Mouse (Mus musculus) v-Abl transformed pro-B cells (cell line): Measurements from ENCODE around the gene Tspoap1.

Experiments used
- in situ Hi-C, 2 experiments: fragments of 400-800 bp; cut with MboI; formaldehyde crosslinking; loops; one replicate each; pipeline ENCODE4 v1.15.1; 2025; ENCODE audit not compliant: unreplicated experiment in 2 of 2

The Tspoap1 gene

GRCm38 (mm10) chr11:87743691-87744090 lies 16.6 kb upstream of the Tspoap1 start:
- in situ Hi-C loops: no loop called here

- in situ Hi-C loops: no loop called here
These were observed 15.4 kb upstream of the Tspoap1 start for GRCm38 (mm10) chr11:87744964-87745363.

DNA sequence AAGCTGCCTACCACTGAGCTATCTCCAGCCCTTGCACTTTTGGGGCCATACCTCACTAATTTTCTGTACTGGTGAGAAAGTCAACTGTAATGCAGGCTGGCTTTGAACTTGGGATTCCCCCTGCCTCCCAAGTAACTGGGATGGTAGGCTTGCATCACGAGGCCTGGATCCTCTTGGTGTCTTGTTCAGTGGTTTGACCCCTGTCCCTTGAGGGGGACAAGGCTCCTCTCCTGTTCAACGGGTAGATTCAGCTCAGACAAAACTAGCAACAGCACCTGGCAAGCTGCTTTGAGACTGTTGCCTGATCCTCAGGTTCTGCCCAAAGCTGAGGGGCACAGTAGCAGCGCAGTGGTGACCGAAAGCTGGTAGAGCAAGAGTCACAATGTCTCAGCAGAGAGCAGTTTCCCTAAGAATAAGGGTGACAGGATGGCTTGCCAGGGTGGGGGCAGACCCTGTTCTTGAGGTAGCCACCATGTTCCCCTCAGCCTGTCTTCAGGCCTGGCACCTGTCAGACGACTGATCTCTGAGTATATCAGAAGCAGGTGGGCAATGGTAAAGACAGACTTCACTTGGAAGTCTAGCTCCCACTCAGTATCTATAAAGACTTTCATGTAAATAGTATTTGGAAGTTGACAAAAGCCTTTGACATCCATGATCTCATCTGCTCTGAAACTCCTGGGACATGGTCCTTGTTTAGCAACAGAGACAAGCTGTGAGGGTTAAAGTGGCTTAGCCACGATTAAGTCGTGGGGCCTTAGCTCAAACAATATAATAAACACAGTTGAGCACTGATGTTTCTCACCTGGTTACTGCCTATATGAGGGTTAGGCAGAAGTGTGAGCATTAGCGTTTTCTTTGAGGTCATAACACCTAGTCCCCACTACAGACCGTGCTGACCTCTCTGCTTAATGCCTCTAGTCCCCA lies 14.4 kb upstream of the Tspoap1 start:
- in situ Hi-C loops: no loop called here

DNA sequence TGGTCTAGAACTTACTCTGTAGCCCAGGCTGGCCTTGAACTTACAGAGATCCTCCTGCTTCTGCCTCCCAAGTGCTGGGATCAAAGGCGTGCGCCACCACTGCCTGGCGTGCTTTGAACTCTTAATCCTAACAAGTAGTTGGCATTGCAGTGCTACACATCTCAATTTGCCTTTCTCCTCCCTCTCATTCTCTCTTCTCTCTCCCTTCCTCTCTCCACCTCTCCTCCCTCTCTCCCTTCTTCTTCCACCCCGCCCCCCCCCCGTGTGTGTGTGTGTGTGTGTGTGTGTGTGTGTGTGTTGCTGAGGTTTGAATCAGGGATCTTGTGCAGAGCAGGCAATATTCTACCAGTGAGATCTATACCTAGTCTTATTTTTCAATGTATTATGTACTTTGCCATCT lies 13.0 kb upstream of the Tspoap1 start:
- in situ Hi-C loops: no loop called here

GRCm38 (mm10) chr11:87747716-87748115 lies 12.6 kb upstream of the Tspoap1 start:
- in situ Hi-C loops: no loop called here

DNA sequence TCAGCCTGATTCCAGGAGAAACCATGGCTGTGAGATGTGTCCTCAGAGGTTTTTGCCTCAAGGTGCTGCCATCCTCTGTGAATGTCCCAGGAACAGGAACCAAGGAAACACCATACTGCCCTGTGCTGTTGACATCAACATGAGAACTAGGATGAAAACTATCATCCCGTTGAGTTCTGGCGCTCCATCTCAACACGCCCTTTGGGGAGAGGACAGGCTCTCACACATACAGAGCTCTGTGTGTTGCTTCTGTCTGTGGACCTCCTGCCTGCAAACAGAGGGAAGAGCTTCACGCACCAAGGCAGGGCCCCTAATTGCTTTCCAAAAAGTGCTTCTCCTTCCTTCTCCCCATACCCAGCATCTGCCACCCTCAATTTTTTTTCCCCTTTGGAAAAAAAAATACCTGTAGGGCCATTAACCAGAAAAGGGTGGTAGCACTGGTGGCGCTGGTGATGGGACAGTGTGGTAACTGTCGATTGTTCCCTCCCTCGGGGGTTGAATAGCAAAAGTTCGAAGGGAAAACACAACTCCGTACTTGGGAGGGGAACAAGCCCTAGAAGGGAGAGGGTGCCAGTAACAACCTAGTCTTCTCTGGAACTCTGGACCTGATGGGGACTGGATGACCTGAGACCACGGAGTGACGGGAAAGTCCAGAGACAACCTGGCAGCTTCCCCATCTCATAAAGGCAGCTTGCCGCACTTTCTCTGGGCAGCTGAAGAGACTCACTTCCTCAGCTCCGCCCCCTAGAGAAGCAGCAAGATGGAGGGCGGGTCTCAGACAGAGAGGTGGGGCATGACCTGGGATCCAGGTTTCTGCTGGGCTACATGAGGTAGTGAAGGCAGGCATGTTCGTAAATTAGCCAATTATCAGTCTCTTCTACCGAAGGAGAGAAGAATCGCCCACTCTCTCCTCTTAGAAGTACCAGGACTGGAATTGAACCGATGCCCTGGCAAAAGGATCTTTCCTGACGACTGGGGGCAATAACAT lies 11.9 kb upstream of the Tspoap1 start:
- in situ Hi-C loops: no loop called here

GRCm38 (mm10) chr11:87749192-87750042 lies 10.9 kb upstream of the Tspoap1 start:
- in situ Hi-C loops: loop anchor here in 1 of 2 experiments (10.0 kb wide), 3 partner anchors 325 to 1325 kb away; partner anchors contain the start of gene Gm525

DNA sequence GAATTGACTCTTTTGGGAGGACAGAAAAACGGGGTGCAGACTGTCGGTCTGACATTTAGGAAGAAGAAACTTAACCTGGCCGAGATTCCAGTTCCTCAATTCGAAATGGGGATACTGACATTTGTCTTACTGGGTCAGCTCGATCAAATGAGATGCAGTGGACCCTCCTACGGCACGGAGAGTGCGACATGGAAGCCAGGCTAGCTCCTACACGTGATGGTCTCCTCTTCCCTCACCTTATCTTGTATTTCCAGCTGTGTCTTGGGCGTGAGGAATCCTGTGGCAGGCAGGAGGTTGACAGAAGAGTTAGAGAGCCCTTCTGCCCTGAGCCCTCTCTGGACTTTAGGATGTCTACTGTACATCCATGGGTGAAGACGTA lies 10.3 kb upstream of the Tspoap1 start:
- in situ Hi-C loops: loop anchor here in 1 of 2 experiments (10.0 kb wide), 3 partner anchors 325 to 1325 kb away; partner anchors contain the start of gene Gm525

- in situ Hi-C loops: loop anchor here in 1 of 2 experiments (10.0 kb wide), 3 partner anchors 326 to 1324 kb away; partner anchors contain the start of gene Gm525
These were observed 9.8 kb upstream of the Tspoap1 start for GRCm38 (mm10) chr11:87750521-87750920.

DNA sequence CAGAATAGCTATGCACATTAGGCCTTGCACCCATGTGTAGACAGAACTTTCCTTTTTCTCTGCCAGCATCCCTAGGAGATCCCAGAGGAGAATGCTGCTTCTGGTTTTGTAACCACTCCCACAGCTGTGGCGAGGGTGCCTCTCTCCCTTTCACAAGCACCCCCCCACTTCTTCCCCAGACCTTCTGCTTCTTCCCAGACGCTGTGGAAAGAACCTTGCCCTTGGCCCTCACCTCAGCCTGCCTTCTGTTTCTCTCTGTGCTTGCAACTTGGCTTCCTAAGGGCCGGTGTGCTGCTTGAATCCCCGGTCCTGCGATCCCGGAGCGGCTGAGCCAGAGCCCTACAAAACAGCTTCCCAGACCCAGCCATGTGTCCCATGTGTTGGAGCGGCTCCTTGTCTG lies 9.3 kb upstream of the Tspoap1 start:
- in situ Hi-C loops: loop anchor here in 1 of 2 experiments (10.0 kb wide), 3 partner anchors 326 to 1324 kb away; partner anchors contain the start of gene Gm525

- in situ Hi-C loops: loop anchor here in 1 of 2 experiments (10.0 kb wide), 3 partner anchors 327 to 1323 kb away; partner anchors contain the start of gene Gm525
These were observed 8.8 kb upstream of the Tspoap1 start for GRCm38 (mm10) chr11:87751491-87751966.

- in situ Hi-C loops: loop anchor here in 1 of 2 experiments (10.0 kb wide), 3 partner anchors 328 to 1322 kb away; partner anchors contain the start of gene Gm525
These were observed 8.0 kb upstream of the Tspoap1 start for GRCm38 (mm10) chr11:87752307-87752706.

DNA sequence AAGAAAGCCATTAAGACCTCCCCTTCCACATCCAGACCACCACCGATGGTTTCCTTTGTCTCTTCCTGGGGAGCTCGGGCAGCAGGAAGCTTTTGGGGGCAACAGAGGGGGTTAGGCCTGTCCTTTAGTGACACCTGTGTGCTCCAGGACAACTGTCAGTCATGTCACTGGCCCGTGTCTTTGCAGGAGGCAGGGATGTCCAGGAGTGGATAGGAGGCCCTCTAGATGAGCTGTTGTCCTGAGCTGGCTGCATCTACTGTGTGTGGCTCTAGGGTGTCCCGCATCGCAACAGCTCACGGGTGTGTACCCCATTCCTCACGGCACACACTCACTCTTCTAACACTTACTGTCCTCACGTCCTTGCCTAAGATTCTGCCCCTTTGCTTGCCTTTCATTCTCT lies 7.1 kb upstream of the Tspoap1 start:
- in situ Hi-C loops: loop anchor here in 1 of 2 experiments (10.0 kb wide), 3 partner anchors 328 to 1322 kb away; partner anchors contain the start of gene Gm525

GRCm38 (mm10) chr11:87753891-87754501 lies 6.3 kb upstream of the Tspoap1 start:
- in situ Hi-C loops: loop anchor here in 1 of 2 experiments (10.0 kb wide), 3 partner anchors 329 to 1321 kb away; partner anchors contain the start of gene Gm525

GRCm38 (mm10) chr11:87754603-87755002 lies 5.7 kb upstream of the Tspoap1 start:
- in situ Hi-C loops: loop anchor here in 1 of 2 experiments (10.0 kb wide), 3 partner anchors 330 to 1320 kb away; partner anchors contain the start of gene Gm525

GRCm38 (mm10) chr11:87755360-87756017 lies 4.9 kb upstream of the Tspoap1 start:
- in situ Hi-C loops: loop anchor here in 1 of 2 experiments (10.0 kb wide), 3 partner anchors 331 to 1319 kb away; partner anchors contain the start of gene Gm525

DNA sequence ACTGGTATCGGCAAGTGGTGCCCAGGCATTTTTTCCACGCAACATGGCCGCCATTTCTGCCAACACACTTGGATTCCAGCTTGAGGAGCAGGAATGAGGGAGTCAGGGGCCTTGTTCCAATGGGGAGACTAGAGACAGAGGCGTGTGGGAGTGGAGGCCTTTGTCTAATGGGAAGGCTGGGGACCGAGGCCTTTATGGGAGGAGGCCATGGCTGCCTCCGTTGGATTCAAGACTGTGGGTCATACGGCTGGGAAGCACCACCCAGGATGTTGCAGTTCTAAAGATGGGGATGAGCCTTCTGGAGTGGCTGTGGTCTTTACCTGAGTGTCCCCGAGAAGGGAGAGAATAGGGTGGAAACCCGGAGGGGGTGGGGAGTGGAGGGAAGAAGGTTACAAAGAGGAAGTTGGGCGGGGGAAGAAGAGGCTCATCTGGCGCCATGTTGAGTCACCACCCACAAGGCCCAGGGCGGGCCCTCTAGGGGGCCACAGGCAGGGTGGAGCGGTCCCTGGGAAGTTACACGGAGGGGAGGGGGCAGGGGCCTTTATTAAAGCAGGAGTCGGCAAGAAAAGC lies 4.0 kb upstream of the Tspoap1 start:
- in situ Hi-C loops: loop anchor here in 1 of 2 experiments (10.0 kb wide), 3 partner anchors 332 to 1318 kb away; partner anchors contain the start of gene Gm525
